Mouse (Mus musculus) G1E (cell line): Measurements from ENCODE around the gene Idi1. TPM values are rescaled to one million over a fixed set of nuclear protein-coding genes. Genes with fewer than 3 reads are reported as not detected.

Experiments
- ATAC-seq: 2 replicates; pipeline ENCODE4 v1.8.0; 2016; ENCODE audit warnings: mild to moderate bottlenecking; ENCODE audit not compliant: insufficient number of reproducible peaks, poor library complexity, low FRiP score, severe bottlenecking; ENCODE audit errors: extremely low read depth
- DNase-seq: peaks from one replicate; pipeline ENCODE4 v3.0.0; 2012; ENCODE audit warnings: low spot score
- H3K27me3 ChIP-seq: 2 replicates; pipeline ENCODE4 v1.6.1; 2012; ENCODE audit warnings: mild to moderate bottlenecking, low read length, inconsistent platforms; ENCODE audit not compliant: insufficient read depth
- H3K36me3 ChIP-seq: replicated peaks from 2 replicates; pipeline ENCODE3; 2012; ENCODE audit warnings: mild to moderate bottlenecking, inconsistent platforms
- H3K4me1 ChIP-seq: 2 replicates; pipeline ENCODE4 v1.6.1; 2012; ENCODE audit warnings: low read depth, low read length, inconsistent platforms, mixed read lengths; ENCODE audit not compliant: insufficient read depth
- H3K4me3 ChIP-seq: 2 replicates; pipeline ENCODE4 v1.5.1; 2012; ENCODE audit warnings: low read depth, mild to moderate bottlenecking, inconsistent platforms, low read length, moderate library complexity, mixed read lengths
- H3K9me3 ChIP-seq: replicated peaks from 2 replicates; pipeline ENCODE4 v1.6.1; 2012; ENCODE audit warnings: inconsistent platforms
- CTCF ChIP-seq: IDR thresholded peaks from 2 replicates; pipeline ENCODE4 v1.5.1; 2012; ENCODE audit warnings: low read depth, low read length, inconsistent platforms, mixed read lengths
- GATA1 ChIP-seq: IDR thresholded peaks from 2 replicates; pipeline ENCODE4 v1.6.1; 2012; ENCODE audit warnings: borderline replicate concordance, low read length, inconsistent platforms, mixed read lengths
- GATA2 ChIP-seq: IDR thresholded peaks from 2 replicates; pipeline ENCODE4 v1.6.1; 2012; ENCODE audit warnings: low read depth, low read length, inconsistent platforms, borderline replicate concordance
- POLR2AphosphoS5 ChIP-seq: IDR thresholded peaks from 2 replicates; pipeline ENCODE4 v1.6.1; 2012; ENCODE audit warnings: low read depth, low read length, inconsistent platforms; ENCODE audit not compliant: insufficient replicate concordance
- TAL1 ChIP-seq: conservative IDR thresholded peaks from 2 replicates; pipeline ENCODE4 v1.6.1; 2012; ENCODE audit warnings: low read depth, low read length, inconsistent platforms, mixed read lengths
- polyA plus RNA-seq: library from polyadenylated mRNA; stranded (reverse); fragments of >175 nt; gene quantifications from 2 replicates; pipeline ENCODE4 v1.2.3, GENCODE M21; 2012
- total RNA-seq, 2 experiments: library from RNA; stranded (forward) in 1 of 2; stranded (reverse) in 1 of 2; fragments of 200-1000 nt in 1 of 2; fragments of >200 nt in 1 of 2; fragmentation: Nextera tagmentation in 1 of 2; gene quantifications; 2 replicates each; pipeline ENCODE4 v1.2.3; 2014 to 2017

The Idi1 gene
- total and polyA plus RNA-seq, 3 experiments: 27.6 to 936 (median 575) TPM

DNA sequence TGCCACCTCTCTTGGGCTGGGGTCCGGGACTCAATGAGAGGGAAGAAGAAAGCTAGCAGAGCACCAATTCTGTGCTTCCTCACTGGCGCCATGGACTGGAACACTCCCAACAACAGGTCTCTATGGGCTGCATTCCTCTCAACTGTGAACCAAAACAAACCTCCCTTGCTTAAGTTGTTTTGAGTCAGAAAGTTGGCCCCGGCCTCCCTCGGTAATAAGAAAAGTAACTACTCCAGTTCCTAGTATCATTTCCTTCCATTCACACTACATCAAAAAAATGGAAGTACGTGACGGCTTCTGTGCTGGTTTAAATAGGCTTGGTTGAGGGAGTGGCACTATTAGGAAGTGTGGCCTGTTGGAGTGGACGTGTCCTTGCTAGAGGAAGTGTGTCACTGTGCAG, 18.7 kb upstream of the Idi1 start:
- Histone ChIP-seq H3K4me1 (peaks cover 29% of the 10 kb centered on the region), H3K4me3 (no peak overlapping the region), H3K9me3 (no peaks in the 10 kb centered on the region), H3K36me3 (peaks cover 48% of the 10 kb centered on the region), H3K27me3 (no peaks in the 10 kb centered on the region)
- TF ChIP-seq GATA2: no peak
- no peak for TF ChIP-seq GATA1
- TF ChIP-seq TAL1: no peak
- TF ChIP-seq CTCF: no peak
- TF ChIP-seq POLR2AphosphoS5: no peak
- DNase-seq (no peak), ATAC-seq (no peak)

DNA sequence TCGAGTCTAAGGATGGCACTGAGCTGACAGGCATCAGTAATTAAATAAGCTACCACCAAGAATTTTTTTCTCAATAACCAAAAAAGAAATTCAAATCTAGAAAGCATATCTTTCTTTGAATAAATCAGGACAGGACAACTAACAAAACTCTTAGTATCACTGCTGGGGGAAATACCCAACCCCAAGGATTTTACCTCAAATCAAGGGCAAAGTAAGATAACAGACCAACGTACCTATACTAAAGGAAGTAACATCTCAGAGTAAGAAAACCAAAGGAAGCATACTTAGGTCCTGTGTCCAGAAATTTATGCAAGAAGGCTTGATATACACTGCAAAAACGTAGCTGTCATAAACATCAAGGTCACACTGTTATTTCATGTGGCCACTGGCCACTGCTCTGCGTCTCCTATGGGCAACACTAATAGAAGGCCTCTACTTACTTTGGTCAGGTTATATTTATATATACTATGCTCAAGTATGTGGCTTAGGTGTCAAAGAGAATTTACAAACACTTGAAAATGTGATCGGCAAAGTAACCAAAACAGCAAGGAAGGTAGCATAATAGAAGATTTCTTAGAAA, 15.6 kb upstream of the Idi1 start:
- no peak for DNase-seq
- ATAC-seq: no peak
- Histone ChIP-seq H3K36me3 (peaks cover 31% of the 10 kb centered on the region), H3K4me3 (peak overlapping the region; percentile 97), H3K27me3 (no peaks in the 10 kb centered on the region), H3K4me1 (peaks cover 41% of the 10 kb centered on the region), H3K9me3 (no peaks in the 10 kb centered on the region)
- no peak for TF ChIP-seq GATA1
- TF ChIP-seq POLR2AphosphoS5: no peak
- TF ChIP-seq TAL1: no peak

DNA sequence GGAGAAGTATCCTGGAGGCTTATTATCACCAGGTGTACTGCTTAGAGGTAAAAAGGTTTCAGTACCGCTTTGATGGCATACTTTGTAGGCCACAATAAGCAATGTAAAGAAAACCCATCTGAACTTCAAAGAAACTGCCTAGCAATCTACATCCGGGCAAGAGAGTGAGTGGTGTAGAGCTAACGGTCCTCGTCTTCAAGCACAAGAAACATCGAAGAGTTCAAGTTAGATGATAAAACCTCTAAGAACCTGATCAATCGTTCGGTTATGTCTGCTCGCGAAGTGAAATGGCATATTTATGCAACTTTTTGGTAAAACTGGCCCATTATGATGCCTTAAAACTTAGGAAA, 15.2 kb upstream of the Idi1 start:
- Histone ChIP-seq H3K9me3 (no peaks in the 10 kb centered on the region), H3K4me1 (peaks cover 36% of the 10 kb centered on the region), H3K36me3 (peaks cover 26% of the 10 kb centered on the region), H3K4me3 (peak overlapping the region; percentile 97), H3K27me3 (no peaks in the 10 kb centered on the region)
- TF ChIP-seq GATA1 (no peak), CTCF (no peak)
- no peak for DNase-seq
- no peak for ATAC-seq

DNA sequence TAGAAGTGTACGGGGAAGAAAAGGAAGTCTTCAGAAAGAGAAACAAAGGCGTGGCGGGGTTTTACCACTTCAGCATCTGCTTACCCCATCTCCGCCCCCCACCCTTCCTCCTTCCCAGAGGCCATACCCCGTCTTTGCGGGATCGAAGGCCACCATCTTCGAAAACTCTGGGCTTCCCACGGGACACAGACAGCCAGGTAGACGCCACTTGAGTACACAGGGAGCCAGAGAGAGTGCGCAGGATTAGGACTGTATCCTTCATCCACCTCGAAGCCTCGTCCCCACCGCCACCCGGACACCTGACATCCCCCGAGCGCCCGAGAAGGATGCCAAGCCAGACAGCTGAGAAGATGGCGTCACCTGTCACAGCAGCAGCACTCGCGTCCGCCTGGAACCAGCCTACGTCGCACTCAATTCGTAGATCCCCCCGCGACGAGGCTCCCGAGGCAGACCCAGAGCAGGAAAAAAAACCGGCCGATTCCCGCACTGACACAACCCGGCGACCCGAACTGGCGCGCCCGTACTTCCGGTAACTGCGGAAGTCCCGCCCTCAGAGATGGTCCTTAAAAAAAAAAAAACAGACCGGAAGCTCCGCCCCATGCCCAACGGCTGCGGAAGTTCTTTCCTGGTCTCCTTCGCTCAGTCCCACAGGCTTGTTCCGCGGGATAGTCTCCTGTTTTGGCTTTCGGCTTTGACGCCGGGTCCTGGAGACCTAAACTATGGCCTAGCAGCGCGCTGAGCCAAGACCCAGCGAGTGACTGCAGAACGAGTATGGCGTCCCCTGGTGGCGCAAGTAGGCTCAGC, 14.6 kb upstream of the Idi1 start:
- Histone ChIP-seq H3K9me3 (no peaks in the 10 kb centered on the region), H3K36me3 (peaks cover 21% of the 10 kb centered on the region), H3K27me3 (no peaks in the 10 kb centered on the region), H3K4me3 (peak overlapping the region; percentile 97), H3K4me1 (peaks cover 36% of the 10 kb centered on the region)
- DNase-seq (peak; percentile 62), ATAC-seq (peak; percentile 80)
- TF ChIP-seq CTCF (peak; percentile 99), GATA1 (no peak)

DNA sequence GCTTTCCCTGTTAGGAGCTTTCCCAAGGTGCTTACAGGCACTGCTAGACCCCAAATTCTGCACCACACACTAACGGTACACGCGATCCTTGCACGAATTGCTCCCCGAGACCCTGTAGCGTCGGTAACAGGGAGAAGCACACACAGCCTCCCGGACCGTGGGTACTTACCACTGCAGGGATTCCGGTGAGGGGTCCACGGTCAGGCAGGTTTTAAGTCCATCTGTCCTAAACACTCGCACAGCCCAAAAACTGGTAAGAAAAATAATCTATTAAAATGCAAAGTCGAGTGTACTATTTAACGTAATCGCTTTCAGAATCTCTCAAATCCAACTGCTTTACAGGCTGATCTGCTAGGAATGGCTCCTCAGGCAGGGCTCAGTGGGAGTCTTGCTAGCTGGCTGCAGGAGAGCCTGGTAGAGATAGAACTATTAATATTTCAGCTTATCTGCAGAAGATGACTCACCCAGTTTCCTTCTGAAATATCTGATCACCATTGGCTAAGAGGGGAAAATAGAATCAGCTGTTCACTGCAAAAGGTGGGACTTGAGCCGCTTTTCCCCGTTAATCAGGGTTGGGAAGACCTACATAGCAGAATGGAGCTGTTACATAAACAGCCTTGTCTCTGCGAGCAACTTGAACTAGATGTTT, 13.9 kb upstream of the Idi1 start, which contains the start of gene Wdr37:
Gene Wdr37 (minus strand): TSS at position 596 of the 649 bp plus-strand sequence.
- DNase-seq (no peak), ATAC-seq (peak; percentile 67)
- Histone ChIP-seq H3K4me3 (peak within 1 kb of the TSS; percentile 97), H3K4me1 (peaks cover 36% of the 10 kb centered on the region), H3K36me3 (peaks cover 14% of the 10 kb centered on the region), H3K9me3 (no peaks in the 10 kb centered on the region), H3K27me3 (no peaks in the 10 kb centered on the region)
- TF ChIP-seq CTCF (no peak), TAL1 (no peak), GATA2 (no peak), POLR2AphosphoS5 (no peak), GATA1 (no peak)

DNA sequence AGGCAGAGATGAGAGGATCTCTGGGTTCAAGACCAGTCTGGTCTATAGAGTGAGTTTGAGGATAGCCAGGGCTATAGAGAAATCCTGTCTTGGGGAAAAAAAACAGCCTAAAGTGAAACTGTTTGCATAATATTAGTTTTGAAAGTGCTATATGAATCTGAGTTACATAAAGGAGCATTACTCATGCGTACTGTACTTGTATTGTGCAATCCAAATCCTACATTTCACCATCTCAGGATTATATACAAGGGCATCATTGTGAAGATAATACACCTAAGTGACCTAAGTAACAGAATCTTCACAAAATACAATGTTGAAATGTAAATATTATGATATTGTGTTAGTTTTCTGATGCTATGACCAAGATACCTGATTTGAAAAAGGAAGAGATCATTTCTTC, 11.5 kb upstream of the Idi1 start:
- ATAC-seq: no peak
- H3K27me3 ChIP-seq: no peaks in the 10 kb centered on the region
- TF ChIP-seq POLR2AphosphoS5: no peak
- no peak for TF ChIP-seq TAL1
- no peak for TF ChIP-seq GATA1
- TF ChIP-seq GATA2: no peak
- no peak for TF ChIP-seq CTCF

More for the DNA sequence above, 11.5 kb upstream of the Idi1 start:
- Histone ChIP-seq H3K4me3 (no peak overlapping the region), H3K9me3 (no peaks in the 10 kb centered on the region), H3K4me1 (peaks cover 25% of the 10 kb centered on the region), H3K36me3 (no peaks in the 10 kb centered on the region)
- DNase-seq: no peak
